Mouse (Mus musculus) kidney, postnatal 0 days (tissue): ENCODE data around the gene Gtf3c2. TPM values are rescaled to one million over a fixed set of nuclear protein-coding genes. Genes with fewer than 3 reads are reported as not detected.
A peak's percentile ranks its signal among the peaks of the same experiment; 100 is the strongest.

Experiments used
- ATAC-seq: fragments of 200-750 bp; cut with Nextera tagmentation; replicated peaks from 2 replicates; pipeline ENCODE4 v1.8.0; 2017; ENCODE audit warnings: low read depth, moderate number of reproducible peaks, moderate TSS enrichment, moderate library complexity; ENCODE audit not compliant: low FRiP score
- DNase-seq: peaks from one replicate; pipeline ENCODE4 v3.0.0-alpha.2; 2016; ENCODE audit warnings: low spot score
- H3K27ac ChIP-seq: fragments of 300-500 bp; sonication (generic); 2 replicates; pipeline ENCODE4 v1.5.1; 2014; ENCODE audit warnings: mild to moderate bottlenecking
- H3K27me3 ChIP-seq: fragments of 300-500 bp; sonication (generic); 2 replicates; pipeline ENCODE4 v1.6.1; 2014; ENCODE audit warnings: low read length, mixed read lengths; ENCODE audit not compliant: insufficient read depth
- H3K36me3 ChIP-seq: fragments of 300-500 bp; sonication (generic); 2 replicates; pipeline ENCODE4 v1.6.1; 2014; ENCODE audit warnings: low read length, mixed read lengths; ENCODE audit not compliant: insufficient read depth
- H3K4me1 ChIP-seq: fragments of 300-500 bp; sonication (generic); replicated peaks from 2 replicates; pipeline ENCODE4 v1.6.1; 2014; ENCODE audit warnings: antibody characterized with exemption, low read length, mixed read lengths; ENCODE audit not compliant: insufficient read depth
- H3K4me2 ChIP-seq: fragments of 300-500 bp; sonication (generic); 2 replicates; pipeline ENCODE4 v1.6.1; 2014; ENCODE audit warnings: mild to moderate bottlenecking, low read length, moderate library complexity, mixed read lengths
- H3K4me3 ChIP-seq: fragments of 300-500 bp; sonication (generic); replicated peaks from 2 replicates; pipeline ENCODE4 v1.5.1; 2014; ENCODE audit warnings: low read depth, low read length
- H3K9ac ChIP-seq: fragments of 300-500 bp; sonication (generic); 2 replicates; pipeline ENCODE4 v1.6.1; 2014; ENCODE audit warnings: low read depth, low read length
- H3K9me3 ChIP-seq: fragments of 300-500 bp; sonication (generic); replicated peaks from 2 replicates; pipeline ENCODE4 v1.6.1; 2016; ENCODE audit warnings: low read length, inconsistent platforms, mixed read lengths
- CTCF ChIP-seq: IDR thresholded peaks from 2 replicates; pipeline ENCODE4 v1.5.1; 2016; ENCODE audit warnings: antibody characterized with exemption, low read depth, mild to moderate bottlenecking, moderate library complexity
- WGBS: fragments of 180-500 bp; shearing (Covaris S2); extraction: QIAGEN DNeasy Blood & Tissue Kit; methylation state at CpG from one replicate; pipeline ENCODE4 v1.1.7; 2014; 5-methylcytosine and 5-hydroxymethylcytosine counted together
- polyA plus RNA-seq: library from polyadenylated mRNA; unstranded; fragments of >200 nt; fragmentation: Nextera tagmentation; extraction: Ambion mirVana; gene quantifications from 2 replicates; pipeline ENCODE4 v1.2.1, GENCODE M21; 2015

The Gtf3c2 gene
- polyA plus RNA-seq, 1 experiment from 2014 or later, result 42.5 TPM

DNA sequence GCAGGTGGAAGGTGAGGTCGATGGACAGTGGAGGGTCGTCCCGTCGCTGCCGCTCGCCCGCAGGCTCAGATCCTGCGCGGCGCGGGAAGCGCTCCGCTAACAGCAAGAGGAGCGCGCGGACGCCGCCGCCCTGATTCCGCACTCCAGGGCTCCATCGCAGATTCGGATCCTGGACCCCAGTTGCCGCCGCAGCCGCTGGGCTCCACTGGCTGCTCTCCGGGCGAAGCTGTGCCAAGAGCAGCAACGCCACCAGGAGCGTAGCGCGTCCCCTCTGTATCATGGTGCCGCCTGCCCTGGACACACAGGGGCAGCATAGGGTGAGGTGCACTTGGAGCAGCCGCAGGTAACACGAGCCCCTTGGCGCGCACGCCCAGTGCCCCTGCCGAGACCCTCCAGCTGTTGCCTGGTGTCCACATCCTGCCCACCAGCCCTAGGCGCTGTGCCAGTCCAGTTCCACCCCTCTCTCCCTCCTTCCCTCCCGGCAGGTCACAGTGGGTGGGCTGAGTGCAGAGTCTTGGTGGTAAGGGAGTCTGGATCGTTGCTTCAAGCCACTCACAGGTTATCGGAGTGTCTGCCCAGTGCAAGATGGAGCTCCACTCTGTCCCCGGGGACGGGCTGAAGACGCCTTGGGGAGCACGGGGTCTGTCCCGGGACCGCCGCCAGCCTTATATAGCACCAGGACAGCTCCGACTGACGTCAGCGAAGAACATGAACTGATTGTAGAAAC, 41.5 kb downstream of the Gtf3c2 start, which contains the start of gene Ucn:
Ucn (minus strand) TSS at position 589 of the 727 bp plus-strand sequence.
- Histone ChIP-seq H3K27ac (no peak within 1 kb of the TSS), H3K9me3 (no peaks in the 10 kb centered on the region), H3K4me2 (peak within 1 kb of the TSS; percentile 40), H3K9ac (no peak within 1 kb of the TSS), H3K4me1 (peaks cover 7% of the 10 kb centered on the region; the same call in 1 of the 2 replicates), H3K36me3 (no peaks in the 10 kb centered on the region), H3K27me3 (peaks cover 48% of the 10 kb centered on the region), H3K4me3 (peak within 1 kb of the TSS; percentile 20)
- TF ChIP-seq CTCF, result no peak
- DNase-seq (peak; percentile 36), ATAC-seq (no peak; the same call in 1 of the 2 replicates)
- WGBS, result under 1% methylated on average over 52 of the region's 52 CpGs

DNA sequence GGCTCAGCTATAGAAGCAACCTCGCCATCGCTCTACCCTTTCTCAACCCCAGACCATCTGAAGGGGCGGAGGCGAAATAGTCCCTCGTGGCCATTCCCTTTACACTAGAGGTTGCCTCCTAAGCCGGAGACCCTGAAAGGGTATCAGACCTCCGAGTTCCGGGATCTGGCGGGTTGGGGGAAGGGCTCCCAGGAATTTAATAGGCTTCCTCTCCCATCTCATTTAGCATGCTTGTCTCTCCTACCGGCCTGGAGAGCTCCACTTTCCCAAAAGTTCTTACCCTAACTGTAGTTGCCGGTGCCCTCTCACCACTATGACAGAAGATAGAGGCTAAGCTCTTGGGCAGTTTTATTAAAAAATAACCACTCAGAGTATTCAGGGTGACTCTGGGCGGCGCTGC, 42.3 kb downstream of the Gtf3c2 start:
- Histone ChIP-seq H3K4me2 (peak overlapping the region; percentile 40), H3K36me3 (no peaks in the 10 kb centered on the region), H3K4me1 (peaks cover 7% of the 10 kb centered on the region; the same call in 1 of the 2 replicates), H3K27me3 (peaks cover 48% of the 10 kb centered on the region), H3K4me3 (peak overlapping the region; percentile 20; the same call in 1 of the 2 replicates), H3K9me3 (no peaks in the 10 kb centered on the region), H3K27ac (no peak overlapping the region), H3K9ac (no peak overlapping the region)
- 1% methylated on average over 13 of the region's 13 CpGs for WGBS
- no peak for TF ChIP-seq CTCF
- DNase-seq (no peak), ATAC-seq (no peak)

DNA sequence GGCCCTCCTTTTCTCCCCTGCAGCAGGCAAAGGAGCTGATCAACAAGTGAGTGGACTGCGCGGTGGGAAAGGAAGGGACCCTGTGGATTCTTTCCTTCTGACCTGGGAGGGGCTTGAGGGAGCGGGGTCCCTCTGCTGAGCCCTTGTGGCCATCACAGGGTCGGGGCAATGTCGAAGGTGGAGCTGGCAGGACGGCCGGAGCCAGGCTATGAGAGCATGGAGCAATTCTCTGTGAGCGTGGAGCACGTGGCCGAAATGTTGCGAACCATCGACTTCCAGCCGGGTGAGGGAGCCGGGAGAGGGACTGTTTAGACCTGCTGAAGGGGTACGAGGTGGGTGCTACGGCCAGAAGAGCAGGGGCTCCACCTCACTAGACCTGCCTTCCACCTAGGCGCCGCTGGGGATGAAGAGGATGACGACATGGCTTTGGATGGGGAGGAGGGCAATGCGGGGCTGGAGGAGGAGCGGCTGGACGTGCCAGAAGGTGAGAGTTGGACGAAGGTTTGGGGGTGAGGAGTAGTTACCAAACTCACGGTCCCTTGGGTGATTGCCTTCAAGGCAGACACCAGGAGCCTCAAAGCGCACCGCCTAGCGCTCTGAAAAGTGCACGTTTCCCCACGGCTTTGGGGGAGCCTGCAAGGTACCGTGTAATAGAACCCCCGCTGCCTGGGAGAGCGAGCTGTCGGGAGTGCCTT, 43.1 kb downstream of the Gtf3c2 start:
- Histone ChIP-seq H3K9me3 (no peaks in the 10 kb centered on the region), H3K4me2 (no peak overlapping the region), H3K9ac (no peak overlapping the region)

DNA sequence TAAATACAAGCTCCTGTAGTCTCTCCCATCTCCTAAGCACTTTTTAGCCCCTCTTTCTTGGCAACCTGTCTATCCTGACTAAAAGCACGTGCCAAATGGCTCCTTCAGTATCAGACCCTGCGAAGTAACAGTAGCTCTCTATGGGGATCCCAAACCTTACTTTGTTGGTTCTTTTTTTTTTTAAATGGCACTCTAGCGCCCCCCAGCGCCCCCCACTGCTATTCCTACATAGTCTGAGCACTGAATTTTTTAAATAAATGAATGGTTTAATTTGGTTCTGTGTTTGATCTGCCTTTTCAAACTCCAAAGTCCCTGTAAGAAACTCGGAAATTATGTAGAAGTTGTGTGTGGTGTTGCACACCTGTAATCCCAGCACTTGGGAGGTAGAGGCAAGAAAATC, 53.9 kb downstream of the Gtf3c2 start:
- TF ChIP-seq CTCF, result no peak
- H3K27ac ChIP-seq, result no peak overlapping the region
- 39% methylated on average over 5 of the region's 5 CpGs for WGBS

More for the DNA sequence above, 43.1 kb downstream of the Gtf3c2 start:
- no peak overlapping the region for H3K27ac ChIP-seq
- DNase-seq, result no peak
- H3K36me3 ChIP-seq, result no peaks in the 10 kb centered on the region
- H3K4me3 ChIP-seq, result peak overlapping the region; percentile 20; the same call in 1 of the 2 replicates
- peaks cover 48% of the 10 kb centered on the region for H3K27me3 ChIP-seq
- no peak for ATAC-seq
- TF ChIP-seq CTCF, result no peak
- WGBS, result 1% methylated on average over 33 of the region's 33 CpGs
- peaks cover 7% of the 10 kb centered on the region; the same call in 1 of the 2 replicates for H3K4me1 ChIP-seq

DNA sequence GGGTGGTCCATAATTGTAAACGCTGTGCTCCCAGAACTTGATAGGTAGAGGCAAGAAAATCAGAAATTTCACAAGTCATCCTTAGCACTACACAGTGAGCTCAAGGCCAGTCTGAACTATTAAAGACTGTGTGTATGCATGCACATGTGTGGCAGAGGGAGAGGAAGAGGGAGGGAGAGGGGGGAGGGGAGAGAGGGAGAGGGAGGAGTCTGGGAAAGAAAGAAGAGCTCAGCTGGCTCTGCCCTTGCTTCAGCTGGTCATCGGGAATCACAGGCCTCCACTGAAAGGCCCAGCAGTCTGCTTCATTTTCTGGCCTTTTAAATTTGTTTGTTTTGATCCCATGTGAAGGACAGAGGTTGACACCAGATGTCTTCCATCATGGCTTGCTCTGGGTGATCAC, 56.5 kb downstream of the Gtf3c2 start:
- Histone ChIP-seq H3K27me3 (no peaks in the 10 kb centered on the region), H3K4me2 (no peak overlapping the region), H3K27ac (no peak overlapping the region), H3K9me3 (no peaks in the 10 kb centered on the region), H3K36me3 (no peaks in the 10 kb centered on the region), H3K4me1 (no peaks in the 10 kb centered on the region), H3K9ac (no peak overlapping the region), H3K4me3 (no peak overlapping the region)
- no peak for ATAC-seq
- WGBS, result 39% methylated on average over 2 of the region's 2 CpGs
- no peak for TF ChIP-seq CTCF
- DNase-seq, result no peak

More for the DNA sequence above, 53.9 kb downstream of the Gtf3c2 start:
- H3K4me3 ChIP-seq, result no peak overlapping the region
- H3K9ac ChIP-seq, result no peak overlapping the region
- ATAC-seq (no peak), DNase-seq (no peak)
- no peaks in the 10 kb centered on the region for H3K36me3 ChIP-seq
- no peaks in the 10 kb centered on the region for H3K27me3 ChIP-seq
- H3K9me3 ChIP-seq, result no peaks in the 10 kb centered on the region
- no peak overlapping the region for H3K4me2 ChIP-seq
- H3K4me1 ChIP-seq, result no peaks in the 10 kb centered on the region

DNA sequence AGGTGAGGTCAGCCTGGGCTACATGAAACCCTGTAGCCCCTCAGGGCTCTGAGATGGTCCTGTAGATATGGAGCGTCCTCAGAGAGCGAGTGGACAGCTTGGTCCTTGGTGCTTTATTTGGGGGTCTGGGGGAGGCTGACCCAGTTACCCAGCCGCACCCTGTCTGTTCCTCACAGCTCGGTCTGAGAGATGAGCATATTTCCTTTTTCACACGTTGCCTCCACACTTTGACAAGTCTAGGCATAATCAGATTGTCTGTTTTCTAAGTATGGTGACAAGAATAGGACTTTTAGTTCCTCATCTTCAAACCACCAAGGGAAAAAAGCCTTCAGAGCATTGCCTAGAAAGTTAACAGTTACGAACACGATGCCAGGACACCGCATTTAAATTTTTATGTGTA, 58.8 kb downstream of the Gtf3c2 start:
- Histone ChIP-seq H3K4me1 (no peaks in the 10 kb centered on the region), H3K27ac (no peak overlapping the region), H3K36me3 (no peaks in the 10 kb centered on the region), H3K27me3 (no peaks in the 10 kb centered on the region), H3K9me3 (no peaks in the 10 kb centered on the region), H3K4me2 (no peak overlapping the region), H3K4me3 (no peak overlapping the region), H3K9ac (no peak overlapping the region)
- no peak for TF ChIP-seq CTCF
- DNase-seq, result no peak
- 71% methylated on average over 8 of the region's 8 CpGs for WGBS
- ATAC-seq, result no peak
